Mouse (Mus musculus) heart, embryonic 14.5 days (tissue): ENCODE data around the gene Olfr522. TPM values are rescaled to one million over a fixed set of nuclear protein-coding genes. Genes with fewer than 3 reads are reported as not detected.

ENCODE experiments used
- polyA plus RNA-seq: library from polyadenylated mRNA; unstranded; fragments of >200 nt; fragmentation: Nextera tagmentation; extraction: Ambion mirVana; gene quantifications from 2 replicates; pipeline ENCODE4 v1.2.1, GENCODE M21; 2014

The Olfr522 gene
- polyA plus RNA-seq, 1 experiment from 2014 or later: not detected

Other genes starting within 250 kb of the Olfr522 start
- not detected in 2 replicates for gene Utf1, start 221.0 kb downstream of the Olfr522 start, polyA plus RNA-seq
- 0.22 TPM in 1 of 2 replicates, not detected in the other for gene 6430531B16Rik, start 186.0 kb downstream of the Olfr522 start, polyA plus RNA-seq
- 0.82 and 1.5 TPM in 2 replicates for gene Adam8, start 172.2 kb downstream of the Olfr522 start, polyA plus RNA-seq
- gene Zfp511, start 128.4 kb downstream of the Olfr522 start, polyA plus RNA-seq: 33.7 and 34.6 TPM in 2 replicates
- gene Tubgcp2, start 128.1 kb downstream of the Olfr522 start, polyA plus RNA-seq: 32.8 and 34.2 TPM in 2 replicates
- not detected in 2 replicates for gene Msx3, start 115.7 kb downstream of the Olfr522 start, polyA plus RNA-seq
- 0.20 and 0.42 TPM in 2 replicates for gene Caly, start 82.2 kb downstream of the Olfr522 start, polyA plus RNA-seq
- gene Prap1, start 71.4 kb downstream of the Olfr522 start, polyA plus RNA-seq: 0.59 TPM in 1 of 2 replicates, not detected in the other
- gene Fuom, start 62.3 kb downstream of the Olfr522 start, polyA plus RNA-seq: 108 and 111 TPM in 2 replicates
- gene Paox, start 49.0 kb downstream of the Olfr522 start, polyA plus RNA-seq: 12.4 and 12.5 TPM in 2 replicates
- 220 and 227 TPM in 2 replicates for gene Echs1, start 48.3 kb downstream of the Olfr522 start, polyA plus RNA-seq
- 38.2 and 40.8 TPM in 2 replicates for gene Mtg1, start 27.2 kb downstream of the Olfr522 start, polyA plus RNA-seq
- 0.11 TPM in 1 of 2 replicates, not detected in the other for gene Sprn, start 9.9 kb downstream of the Olfr522 start, polyA plus RNA-seq
- not detected in 2 replicates for gene Olfr523, start 8.5 kb upstream of the Olfr522 start, polyA plus RNA-seq
- not detected in 2 replicates for gene Olfr524, start 41.2 kb upstream of the Olfr522 start, polyA plus RNA-seq
- gene Cd163l1, start 53.5 kb upstream of the Olfr522 start, polyA plus RNA-seq: not detected in 2 replicates
- gene 5830411N06Rik, start 82.5 kb upstream of the Olfr522 start, polyA plus RNA-seq: not detected in 2 replicates
- gene Olfr525, start 156.1 kb upstream of the Olfr522 start, polyA plus RNA-seq: not detected in 2 replicates
- not detected in 2 replicates for gene Olfr527, start 169.3 kb upstream of the Olfr522 start, polyA plus RNA-seq
- gene Olfr60, start 196.9 kb upstream of the Olfr522 start, polyA plus RNA-seq: not detected in 2 replicates
- not detected in 2 replicates for gene Olfr530, start 211.6 kb upstream of the Olfr522 start, polyA plus RNA-seq
- not detected in 2 replicates for gene Olfr531, start 238.2 kb upstream of the Olfr522 start, polyA plus RNA-seq